Mouse (Mus musculus) bone marrow macrophage, adult 2 months (primary cell): Measurements from ENCODE around the gene Ip6k2. TPM values are rescaled to one million over a fixed set of nuclear protein-coding genes. Genes with fewer than 3 reads are reported as not detected.
A peak's percentile ranks its signal among the peaks of the same experiment; 100 is the strongest.

Source experiments
- H3K27ac ChIP-seq: 2 replicates; pipeline ENCODE4 v1.5.1; 2012; ENCODE audit warnings: low read depth, low read length; ENCODE audit not compliant: insufficient read depth
- H3K4me1 ChIP-seq: 2 replicates; pipeline ENCODE4 v1.6.1; 2012; ENCODE audit warnings: low read length; ENCODE audit not compliant: control insufficient read depth, insufficient read depth
- H3K4me3 ChIP-seq: 2 replicates; pipeline ENCODE4 v1.5.1; 2012; ENCODE audit warnings: mild to moderate bottlenecking, low read length, moderate library complexity; ENCODE audit not compliant: insufficient read depth
- CTCF ChIP-seq: IDR thresholded peaks from 2 replicates; pipeline ENCODE4 v1.5.1; 2012; ENCODE audit warnings: low read depth, mild to moderate bottlenecking, low read length, moderate library complexity
- POLR2A ChIP-seq: IDR thresholded peaks from 2 replicates; pipeline ENCODE4 v1.6.1; 2012; ENCODE audit warnings: mild to moderate bottlenecking, low read depth, low read length, borderline replicate concordance
- polyA plus RNA-seq: library from polyadenylated mRNA; stranded (reverse); fragments of >200 nt; gene quantifications from 2 replicates; pipeline ENCODE4 v1.2.4, GENCODE M21; 2012; ENCODE audit not compliant: missing spikeins, insufficient read depth, insufficient read length

The Ip6k2 gene
- polyA plus RNA-seq, 1 experiment, result 37.3 TPM

DNA sequence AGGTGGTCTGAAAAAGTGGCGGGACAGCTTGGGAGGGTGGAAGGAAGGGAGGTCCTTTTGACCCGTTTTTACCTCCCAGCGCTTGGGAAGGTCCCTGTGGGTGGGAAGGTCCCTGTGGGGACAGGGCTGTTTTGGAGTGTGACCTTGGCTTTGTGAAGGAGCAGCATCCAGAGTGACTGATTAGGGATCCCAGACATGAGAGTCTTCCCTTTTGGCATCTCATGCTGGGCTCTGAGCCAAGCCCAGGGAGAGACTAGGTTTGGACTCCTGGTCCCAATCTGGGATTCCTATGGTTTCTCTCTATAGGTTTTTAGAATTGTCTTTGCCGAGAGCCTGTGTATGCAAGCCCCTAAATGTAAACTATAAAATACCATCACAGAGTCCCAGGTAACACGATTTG is 26.9 kb downstream of the Ip6k2 start:
- Histone ChIP-seq H3K27ac (no peak overlapping the region), H3K4me1 (peaks cover 14% of the 10 kb centered on the region), H3K4me3 (no peak overlapping the region)
- TF ChIP-seq CTCF (no peak), POLR2A (no peak)

DNA sequence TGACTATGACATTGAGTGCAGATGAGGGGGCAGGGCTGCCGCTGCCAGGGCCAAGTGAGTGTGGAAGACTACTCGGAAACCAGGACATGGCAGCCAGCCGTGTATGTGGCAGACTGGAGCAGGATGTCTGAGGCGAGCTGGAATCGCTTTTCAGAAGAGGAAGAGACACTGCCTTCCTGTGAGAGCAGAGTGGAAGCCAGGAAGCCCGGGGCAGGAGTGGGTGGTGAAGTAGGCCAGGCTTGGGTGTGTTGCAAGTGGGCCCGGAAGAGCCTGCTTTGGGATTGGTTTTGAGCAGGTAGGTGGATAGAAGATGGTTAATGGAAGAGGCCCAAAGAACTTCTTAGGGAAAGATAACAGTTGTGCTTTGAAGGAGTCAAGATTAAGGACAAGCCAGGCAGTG is 32.0 kb downstream of the Ip6k2 start:
- TF ChIP-seq POLR2A (no peak), CTCF (no peak)
- H3K4me1 ChIP-seq, result peaks cover under 1% of the 10 kb centered on the region; the same call in 1 of the 2 replicates
- H3K27ac ChIP-seq, result no peak overlapping the region

DNA sequence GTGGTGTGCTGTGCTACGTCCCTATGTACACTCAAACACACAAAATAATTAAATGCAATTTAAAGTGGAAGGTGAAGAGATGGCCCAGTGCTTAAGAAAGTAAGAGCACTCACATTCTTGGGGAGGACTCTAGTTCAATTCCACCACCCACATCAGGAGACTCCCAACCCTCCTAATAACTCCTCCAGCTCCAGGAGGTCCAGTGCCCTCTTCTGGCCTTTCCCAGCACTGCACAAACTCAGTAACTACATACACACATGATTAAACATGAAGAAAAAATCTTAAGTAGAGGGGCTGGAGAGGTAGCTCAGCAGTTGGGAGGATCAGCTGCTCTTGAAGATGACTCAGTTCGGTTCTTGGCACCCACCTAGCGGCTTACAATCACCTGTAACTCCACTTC is 35.9 kb downstream of the Ip6k2 start:
- no peaks in the 10 kb centered on the region for H3K4me1 ChIP-seq
- TF ChIP-seq CTCF (peak; percentile 77), POLR2A (no peak)
- no peak overlapping the region for H3K27ac ChIP-seq
- H3K4me3 ChIP-seq, result no peak overlapping the region

More for the DNA sequence above, 32.0 kb downstream of the Ip6k2 start:
- H3K4me3 ChIP-seq, result no peak overlapping the region

DNA sequence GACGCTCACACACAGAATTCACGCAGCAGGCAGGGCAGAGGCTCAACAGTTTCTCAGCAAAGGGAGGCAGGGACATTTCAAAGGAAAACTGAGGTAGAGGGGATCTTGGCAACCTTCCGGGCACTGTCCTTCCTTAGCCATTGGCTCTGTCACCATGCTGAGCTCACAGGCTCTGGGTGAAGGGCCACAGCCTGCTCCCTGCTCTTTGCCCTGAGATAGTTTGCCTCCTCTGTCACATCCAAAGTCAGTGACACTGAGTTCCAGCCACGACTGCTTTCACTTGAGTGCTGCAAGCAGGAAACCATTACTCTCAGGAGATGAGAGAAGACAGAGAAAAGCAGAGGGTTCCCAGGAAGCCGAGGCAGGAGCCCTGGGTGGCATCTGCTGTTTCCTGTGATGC is 36.5 kb downstream of the Ip6k2 start:
- H3K27ac ChIP-seq, result no peak overlapping the region
- H3K4me3 ChIP-seq, result no peak overlapping the region
- no peaks in the 10 kb centered on the region for H3K4me1 ChIP-seq
- TF ChIP-seq CTCF (no peak), POLR2A (no peak)

DNA sequence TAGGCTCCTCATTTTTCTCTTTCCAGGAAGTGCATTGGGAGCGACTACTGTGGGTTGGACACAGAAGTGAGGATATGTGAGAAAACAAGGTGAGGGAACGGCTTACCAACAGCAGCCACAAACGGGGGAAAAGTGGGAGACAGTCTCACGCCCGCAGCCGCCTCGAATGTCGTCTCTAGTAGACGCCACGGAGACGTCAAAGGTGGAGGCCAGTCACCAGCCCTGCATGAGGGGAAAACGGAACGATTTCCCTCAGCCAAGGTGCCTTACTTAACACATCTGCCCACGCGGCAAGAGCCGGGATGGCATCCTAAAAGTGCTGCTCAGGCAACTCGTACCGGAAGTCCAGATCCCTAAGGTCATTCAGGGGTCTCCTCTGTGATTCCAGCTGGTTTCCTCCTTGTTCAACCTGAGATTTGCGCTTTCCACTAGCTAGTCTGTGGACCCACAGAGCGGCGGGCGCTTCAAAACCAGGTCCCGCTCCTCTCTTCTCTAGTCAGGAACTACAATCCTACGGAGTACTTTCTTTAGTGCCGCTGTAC is 40.6 kb downstream of the Ip6k2 start:
- Histone ChIP-seq H3K27ac (no peak overlapping the region), H3K4me3 (no peak overlapping the region), H3K4me1 (peaks cover 5% of the 10 kb centered on the region; the same call in 1 of the 2 replicates)
- TF ChIP-seq CTCF (no peak), POLR2A (no peak)

DNA sequence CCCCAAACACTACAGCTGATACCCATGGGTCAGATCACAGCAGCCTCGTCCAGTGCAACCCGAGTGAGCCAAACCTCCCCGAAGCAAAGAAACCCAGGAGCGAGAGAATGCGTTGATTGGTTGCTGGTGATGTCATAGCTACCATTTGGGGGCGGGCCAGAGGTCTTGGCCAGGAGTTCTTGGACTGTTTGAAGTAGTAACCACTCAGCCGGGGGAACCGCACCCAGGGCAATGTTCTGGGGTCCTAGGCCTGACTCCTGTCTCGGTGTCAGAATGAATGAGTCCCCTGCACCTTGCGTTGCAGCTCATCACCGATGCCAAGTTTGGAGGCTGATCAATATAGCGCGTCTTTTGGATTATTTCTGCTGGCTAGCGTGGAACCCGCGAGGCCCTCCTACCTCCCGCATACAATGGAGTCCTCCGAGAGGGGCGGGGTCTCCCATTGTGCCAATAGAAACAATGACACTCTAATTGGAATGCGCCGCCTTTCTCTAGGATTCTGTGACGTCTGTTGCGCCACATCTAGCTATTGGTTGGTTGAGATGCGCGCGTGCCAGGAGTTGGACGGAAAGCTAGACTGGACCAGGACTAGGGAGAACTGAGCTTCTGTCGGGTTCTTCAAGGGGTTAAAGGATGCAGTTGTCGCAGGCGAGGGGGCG is 41.3 kb downstream of the Ip6k2 start:
- H3K4me1 ChIP-seq, result peaks cover 5% of the 10 kb centered on the region; the same call in 1 of the 2 replicates
- TF ChIP-seq POLR2A (no peak), CTCF (no peak)
- H3K4me3 ChIP-seq, result no peak overlapping the region

DNA sequence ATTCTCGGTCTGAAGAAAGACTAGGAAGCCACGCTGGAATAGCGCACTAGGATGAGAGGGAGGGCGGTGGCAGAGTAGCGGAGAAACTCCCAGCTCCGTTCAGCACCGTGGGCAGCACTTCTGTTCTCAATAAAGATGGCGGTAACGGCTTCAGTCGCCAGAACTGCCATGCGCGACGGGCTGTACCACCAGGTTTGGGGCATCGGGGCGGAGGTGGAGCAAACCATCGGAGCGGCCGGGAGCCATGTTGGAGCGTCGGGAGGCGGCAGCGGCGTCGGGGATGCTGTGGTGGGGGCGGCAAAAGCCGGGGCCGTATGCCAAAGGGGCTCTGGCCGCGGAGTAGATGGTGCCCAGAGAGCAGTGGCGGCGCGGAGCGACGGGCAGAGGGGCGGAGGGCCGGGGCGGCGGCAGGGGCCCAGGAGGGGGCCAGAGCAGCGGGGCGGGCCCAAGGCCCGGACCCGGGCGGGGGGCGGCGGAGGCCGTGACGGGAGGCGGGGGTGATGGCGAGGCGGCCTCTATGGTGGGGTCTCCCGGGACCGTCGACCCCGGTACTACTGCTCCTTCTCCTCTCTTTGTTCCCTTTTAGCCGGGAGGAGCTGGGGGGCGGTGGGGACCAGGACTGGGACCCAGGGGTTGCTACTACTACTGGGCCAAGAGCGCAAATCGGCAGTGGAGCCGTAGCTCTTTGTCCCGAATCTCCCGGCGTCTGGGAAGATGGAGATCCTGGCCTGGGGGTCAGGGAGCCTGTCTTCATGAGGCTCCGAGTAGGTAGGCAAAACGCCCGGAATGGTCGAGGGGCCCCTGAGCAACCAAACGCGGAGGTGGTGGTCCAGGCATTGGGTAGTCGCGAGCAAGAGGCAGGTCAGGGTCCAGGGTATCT is 42.5 kb downstream of the Ip6k2 start, which contains the start of gene Celsr3:
Celsr3 (plus strand) TSS at position 501 of the 880 bp plus-strand sequence.
- no peak for TF ChIP-seq POLR2A
- Histone ChIP-seq H3K4me1 (peaks cover 8% of the 10 kb centered on the region), H3K27ac (no peak within 1 kb of the TSS), H3K4me3 (peak within 1 kb of the TSS; percentile 63)

More for the DNA sequence above, 41.3 kb downstream of the Ip6k2 start:
- no peak overlapping the region for H3K27ac ChIP-seq

DNA sequence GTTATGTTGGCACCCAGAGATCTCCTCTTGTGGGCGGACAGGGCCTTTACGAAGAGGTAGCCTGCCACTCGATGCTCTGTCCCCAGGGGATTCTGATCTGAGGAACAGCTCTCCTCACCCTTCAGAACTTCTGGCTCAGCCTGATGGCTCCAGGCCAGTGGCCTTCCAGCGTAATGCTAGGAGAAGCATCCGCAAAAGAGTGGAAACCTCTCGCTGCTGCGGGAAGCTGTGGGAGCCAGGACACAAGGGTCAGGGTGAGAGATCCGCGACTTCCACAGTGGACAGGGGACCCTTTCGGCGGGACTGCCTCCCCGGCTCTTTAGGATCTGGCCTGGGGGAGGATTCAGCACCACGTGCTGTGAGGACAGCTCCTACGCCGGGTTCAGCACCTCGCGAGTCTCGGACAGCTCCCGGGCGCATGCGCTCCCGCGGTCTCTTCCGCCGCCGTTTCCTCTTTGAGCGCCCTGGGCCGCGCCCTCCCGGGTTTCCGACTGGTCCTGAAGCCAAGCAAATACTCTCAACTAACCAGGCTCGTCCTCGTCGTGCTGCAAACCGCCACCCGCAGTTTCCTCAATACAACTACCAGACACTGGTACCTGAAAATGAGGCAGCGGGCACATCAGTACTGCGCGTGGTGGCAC is 43.2 kb downstream of the Ip6k2 start:
- no peak for TF ChIP-seq CTCF
- peak overlapping the region; percentile 63 for H3K4me3 ChIP-seq
- no peak overlapping the region for H3K27ac ChIP-seq
- peaks cover 12% of the 10 kb centered on the region for H3K4me1 ChIP-seq

DNA sequence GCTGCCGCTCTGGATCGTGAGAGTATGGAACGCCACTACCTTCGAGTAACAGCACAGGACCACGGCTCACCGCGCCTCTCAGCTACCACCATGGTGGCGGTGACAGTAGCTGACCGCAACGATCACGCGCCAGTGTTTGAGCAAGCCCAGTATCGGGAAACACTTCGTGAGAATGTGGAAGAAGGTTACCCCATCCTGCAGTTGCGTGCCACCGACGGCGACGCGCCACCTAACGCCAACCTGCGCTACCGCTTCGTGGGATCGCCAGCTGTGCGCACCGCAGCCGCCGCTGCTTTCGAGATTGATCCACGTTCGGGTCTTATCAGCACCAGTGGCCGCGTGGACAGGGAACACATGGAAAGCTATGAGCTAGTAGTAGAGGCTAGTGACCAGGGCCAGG is 43.9 kb downstream of the Ip6k2 start:
- TF ChIP-seq POLR2A (no peak), CTCF (no peak)
- H3K4me3 ChIP-seq, result peak overlapping the region; percentile 63
- peaks cover 12% of the 10 kb centered on the region for H3K4me1 ChIP-seq
- no peak overlapping the region for H3K27ac ChIP-seq
